Mouse (Mus musculus) G1E-ER4 (cell line): ENCODE results near the gene Slc38a11. TPM values are rescaled to one million over a fixed set of nuclear protein-coding genes. Genes with fewer than 3 reads are reported as not detected.

Experiments used
- GATA1 ChIP-seq: IDR thresholded peaks from one replicate; pipeline ENCODE4 v1.8.0; 2012; ENCODE audit warnings: low read length, inconsistent platforms
- polyA plus RNA-seq: library from polyadenylated mRNA; stranded (reverse); fragments of >175 nt; gene quantifications from 2 replicates; pipeline ENCODE4 v1.2.3, GENCODE M21; 2012

The Slc38a11 gene
- polyA plus RNA-seq, result not detected in 2 replicates

- no peak for TF ChIP-seq GATA1
These were observed at the start of gene Slc38a11 for GRCm38 (mm10) chr2:65363828-65364497. Gene Slc38a11 (minus strand): TSS chr2:65364034.

- TF ChIP-seq GATA1, result no peak
These were observed 43.3 kb upstream of the Slc38a11 start for GRCm38 (mm10) chr2:65407110-65407509.

- TF ChIP-seq GATA1, result no peak
These were observed 41.6 kb upstream of the Slc38a11 start for GRCm38 (mm10) chr2:65405407-65405806.

GRCm38 (mm10) chr2:65402001-65402400 lies 38.2 kb upstream of the Slc38a11 start:
- TF ChIP-seq GATA1, result no peak

GRCm38 (mm10) chr2:65399938-65400337 lies 36.1 kb upstream of the Slc38a11 start:
- TF ChIP-seq GATA1, result no peak

- TF ChIP-seq GATA1, result no peak
These were observed 32.3 kb upstream of the Slc38a11 start for GRCm38 (mm10) chr2:65396128-65396527.

- TF ChIP-seq GATA1, result no peak
These were observed 29.2 kb upstream of the Slc38a11 start for GRCm38 (mm10) chr2:65393061-65393460.

- no peak for TF ChIP-seq GATA1
These were observed 27.5 kb upstream of the Slc38a11 start for GRCm38 (mm10) chr2:65391322-65391721.

- TF ChIP-seq GATA1, result no peak
These were observed 21.0 kb upstream of the Slc38a11 start for GRCm38 (mm10) chr2:65384815-65385214.

- no peak for TF ChIP-seq GATA1
These were observed 18.7 kb upstream of the Slc38a11 start for GRCm38 (mm10) chr2:65382485-65382884.

- TF ChIP-seq GATA1, result no peak
These were observed 14.6 kb upstream of the Slc38a11 start for GRCm38 (mm10) chr2:65378425-65378824.

GRCm38 (mm10) chr2:65374410-65374809 lies 10.6 kb upstream of the Slc38a11 start:
- no peak for TF ChIP-seq GATA1

GRCm38 (mm10) chr2:65373076-65373475 lies 9.2 kb upstream of the Slc38a11 start:
- no peak for TF ChIP-seq GATA1

- TF ChIP-seq GATA1, result no peak
These were observed 2.9 kb downstream of the Slc38a11 start for GRCm38 (mm10) chr2:65360736-65361475.

GRCm38 (mm10) chr2:65347367-65347766 lies 16.5 kb downstream of the Slc38a11 start:
- no peak for TF ChIP-seq GATA1

- no peak for TF ChIP-seq GATA1
These were observed 16.9 kb downstream of the Slc38a11 start for GRCm38 (mm10) chr2:65346915-65347314.

- TF ChIP-seq GATA1, result no peak
These were observed 17.8 kb downstream of the Slc38a11 start for GRCm38 (mm10) chr2:65346037-65346436.
